Mouse (Mus musculus) spleen, postnatal 0 days (tissue): ENCODE data around the gene Mmp21. TPM values are rescaled to one million over a fixed set of nuclear protein-coding genes. Genes with fewer than 3 reads are reported as not detected.

ENCODE experiments used
- polyA plus RNA-seq: library from polyadenylated mRNA; unstranded; fragments of >200 nt; fragmentation: Nextera tagmentation; extraction: Ambion mirVana; gene quantifications from 2 replicates; pipeline ENCODE4 v1.2.1, GENCODE M21; 2015

Mmp21 gene
- 0.06 and 0.07 TPM in 2 replicates for polyA plus RNA-seq

GRCm38 (mm10) chr7:133679961-133680360 is at the start of gene Mmp21:
Mmp21 (minus strand) TSS chr7:133680061.

GRCm38 (mm10) chr7:133637361-133638305 is 42.2 kb downstream of the Mmp21 start, which contains the start of gene Edrf1:
Edrf1 (plus strand) TSS chr7:133637543.

Other genes with a start within 250 kb of the Mmp21 start
- not detected in 2 replicates for gene Tex36, start 77.9 kb downstream of the Mmp21 start, polyA plus RNA-seq
- 9.1 and 9.8 TPM in 2 replicates for gene Edrf1, start 42.5 kb downstream of the Mmp21 start, polyA plus RNA-seq
- 94.3 and 104 TPM in 2 replicates for gene Bccip, start 29.3 kb upstream of the Mmp21 start, polyA plus RNA-seq
- gene Uros, start 30.0 kb upstream of the Mmp21 start, polyA plus RNA-seq = 111 and 133 TPM in 2 replicates
- 0.07 TPM in 1 of 2 replicates, not detected in the other for gene Fank1, start 96.8 kb upstream of the Mmp21 start, polyA plus RNA-seq
- 9.4 and 12.0 TPM in 2 replicates for gene Dhx32, start 102.7 kb upstream of the Mmp21 start, polyA plus RNA-seq